Mouse (Mus musculus): Measurements from ENCODE around the gene Sh3bgrl2.

Gene Sh3bgrl2

DNA sequence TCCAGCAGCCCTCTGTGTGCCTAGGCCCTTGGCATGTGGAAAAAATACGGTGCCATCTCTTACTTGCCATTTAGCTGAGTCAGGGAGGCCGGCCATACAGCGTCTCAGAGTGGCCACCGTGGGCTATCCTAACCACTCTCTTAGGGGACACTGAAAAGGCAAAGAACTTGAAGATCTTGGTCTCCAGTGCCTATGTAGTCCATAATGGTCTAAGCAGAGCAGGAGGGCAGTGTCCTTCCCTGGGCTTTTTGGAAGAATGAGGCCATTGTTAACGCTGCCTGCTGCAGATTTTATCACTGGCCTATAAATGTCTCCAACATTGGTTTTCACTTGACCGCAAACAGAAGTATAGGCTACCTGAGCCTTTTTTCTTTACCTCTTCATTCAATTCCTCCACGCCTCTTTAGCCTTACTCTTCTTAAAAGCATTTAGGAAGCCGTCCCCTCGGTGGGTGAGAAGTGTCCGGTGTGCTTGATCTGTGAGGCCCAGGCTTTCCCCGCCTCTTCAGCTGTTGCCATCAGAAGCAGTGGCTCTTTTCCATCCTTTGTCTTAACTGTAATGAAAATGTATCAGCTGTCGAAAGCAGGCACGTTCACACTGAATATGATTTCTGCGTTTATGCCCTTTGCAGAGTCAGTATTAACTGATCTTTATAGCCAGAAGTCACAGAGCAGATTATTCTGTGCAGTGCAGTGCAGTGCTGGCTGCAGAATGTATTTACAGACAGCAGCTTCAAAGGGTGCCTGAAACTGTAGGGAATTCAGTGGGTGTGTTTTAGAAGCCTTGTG, 41.7 kb downstream of the Sh3bgrl2 start:
- no peak for DNase-seq (ENCODE audit: low spot score)

DNA sequence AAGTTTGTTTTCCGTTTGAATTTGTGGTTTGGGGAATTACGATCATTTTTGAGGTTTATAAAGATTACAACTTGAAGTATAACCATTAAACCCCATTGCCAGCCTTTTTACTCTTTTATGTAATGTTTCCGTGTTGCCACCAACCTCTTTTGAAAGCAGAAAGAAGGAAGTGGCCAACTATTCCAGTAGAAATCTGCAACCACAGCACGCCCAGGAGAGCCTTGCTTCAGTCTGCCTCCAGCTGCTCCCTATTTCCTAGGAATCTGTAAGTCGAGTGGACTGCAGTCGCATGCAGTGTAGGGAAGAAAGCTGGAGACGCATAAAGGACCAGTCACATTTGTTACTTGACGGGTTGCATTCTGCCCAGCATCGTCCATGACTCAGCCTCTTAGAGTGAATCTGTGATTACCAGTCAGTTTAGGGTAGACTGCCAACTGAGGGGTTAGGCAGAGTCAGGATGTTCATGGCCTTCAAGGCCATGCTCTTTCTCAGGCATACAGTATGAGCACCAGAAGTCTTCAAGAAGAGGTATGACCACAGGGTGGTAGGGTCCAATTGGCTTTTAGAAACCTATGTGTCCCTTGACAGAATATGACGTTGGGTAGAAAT, 43.8 kb downstream of the Sh3bgrl2 start:
- DNase-seq (ENCODE audit: low spot score): no peak

DNA sequence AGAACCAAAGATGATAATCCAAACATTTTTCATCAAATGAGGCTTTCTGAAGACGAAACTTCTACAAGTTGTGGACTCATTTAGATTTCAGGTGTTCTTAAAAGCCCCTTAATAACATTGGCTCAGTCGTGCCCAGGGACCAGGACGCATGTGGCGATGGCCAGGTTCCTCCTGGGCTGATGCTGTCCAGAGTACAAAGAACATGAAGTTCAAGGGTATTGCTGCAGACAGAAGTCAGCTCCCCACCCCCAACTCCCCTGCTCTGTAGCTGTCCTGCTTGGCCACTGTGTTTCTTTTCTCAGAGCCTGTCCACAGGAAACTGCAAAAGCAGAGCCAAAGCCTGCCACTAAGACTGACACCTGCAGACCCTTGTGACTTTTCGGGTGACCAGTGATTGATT, 45.7 kb downstream of the Sh3bgrl2 start:
- DNase-seq (ENCODE audit: low spot score): no peak

DNA sequence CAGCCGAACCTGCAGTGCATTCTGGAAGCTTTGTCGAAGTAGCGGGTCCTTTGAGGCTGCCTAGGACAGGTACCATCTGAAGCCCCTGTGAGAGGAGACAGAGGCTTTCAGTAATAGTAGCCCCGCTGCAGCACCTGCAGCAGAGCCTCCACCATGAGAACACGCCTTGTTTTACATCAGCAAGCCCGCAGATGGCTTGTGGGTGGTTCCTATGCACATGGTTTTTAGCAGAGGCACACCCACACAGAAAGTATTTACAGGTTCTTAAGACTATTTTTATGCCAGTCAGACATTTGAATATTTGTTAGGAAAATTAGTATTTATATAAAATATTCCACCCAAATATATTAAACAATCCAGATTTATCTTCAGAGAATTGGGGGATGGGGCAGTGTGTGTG, 48.0 kb downstream of the Sh3bgrl2 start:
- DNase-seq (ENCODE audit: low spot score): no peak

DNA sequence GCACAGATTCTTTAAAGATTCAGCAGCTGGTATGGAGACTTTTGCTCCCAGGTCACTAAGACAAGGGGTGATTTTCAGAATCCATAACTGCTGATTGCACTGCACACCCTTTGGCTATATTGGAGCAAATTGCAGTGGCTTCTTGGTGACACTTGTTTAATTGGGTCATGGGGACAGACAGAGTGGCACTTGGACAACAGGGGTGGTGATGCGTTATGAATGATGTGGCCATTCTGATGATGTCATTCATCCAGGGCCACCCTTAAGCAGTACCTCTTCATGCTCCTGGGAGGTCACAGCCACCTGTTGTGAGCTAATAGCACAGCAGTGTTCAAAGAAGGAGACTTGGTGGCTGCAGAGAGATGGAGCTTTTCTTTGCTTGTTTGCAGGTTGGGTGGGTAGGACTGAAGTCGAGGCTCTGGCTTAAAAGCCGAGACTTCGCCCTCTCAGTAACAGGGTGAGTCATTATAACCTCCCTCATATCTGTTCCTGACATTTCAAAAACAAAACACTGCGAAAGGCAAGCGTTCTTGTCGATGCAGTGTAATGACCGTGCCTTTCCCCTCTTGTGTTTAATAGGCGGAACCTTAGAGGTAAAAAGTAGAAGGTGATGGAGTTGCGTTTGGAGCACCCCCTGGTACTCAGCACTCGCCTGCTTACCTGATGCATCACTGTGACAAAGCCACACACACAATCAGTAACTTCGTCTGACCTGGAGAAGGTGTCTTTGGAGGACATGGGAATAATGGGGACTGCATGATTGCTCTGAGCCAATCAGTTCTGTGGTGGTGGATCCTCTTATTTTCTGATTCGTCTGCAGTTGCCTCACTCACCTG, 48.7 kb downstream of the Sh3bgrl2 start:
- no peak for DNase-seq (ENCODE audit: low spot score)

GRCm38 (mm10) chr9:83598047-83598446, 49.9 kb downstream of the Sh3bgrl2 start:
- DNase-seq (ENCODE audit: low spot score): no peak

DNA sequence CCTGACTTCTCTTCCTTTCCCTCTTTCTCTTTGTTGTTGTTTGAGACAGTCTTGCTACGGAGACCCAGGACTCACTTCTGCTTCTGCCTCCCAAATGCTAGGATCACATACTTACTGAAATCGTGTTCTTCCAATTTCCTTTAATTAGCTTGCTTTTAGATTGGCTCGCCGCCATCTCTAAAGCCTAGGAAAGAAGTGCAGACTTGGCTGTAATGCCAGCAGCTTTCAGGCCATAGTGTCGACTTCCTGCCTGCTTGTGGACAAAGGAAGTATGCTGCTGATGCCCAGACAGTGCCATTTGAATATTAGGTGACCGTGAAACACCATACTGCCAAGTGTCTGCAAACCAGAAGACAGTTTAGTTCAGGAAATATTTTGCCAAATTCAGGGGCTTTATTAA, 51.4 kb downstream of the Sh3bgrl2 start:
- DNase-seq (ENCODE audit: low spot score): peak; percentile 29

- DNase-seq (ENCODE audit: low spot score): no peak
Measured at GRCm38 (mm10) chr9:83600286-83601048, 52.3 kb downstream of the Sh3bgrl2 start.

- DNase-seq (ENCODE audit: low spot score): no peak
Measured at GRCm38 (mm10) chr9:83602176-83602770, 54.1 kb downstream of the Sh3bgrl2 start.

- DNase-seq (ENCODE audit: low spot score): peak; percentile 32
Measured at GRCm38 (mm10) chr9:83603159-83603558, 55.0 kb downstream of the Sh3bgrl2 start.

- no peak for DNase-seq (ENCODE audit: low spot score)
Measured at GRCm38 (mm10) chr9:83605886-83606640, 57.9 kb downstream of the Sh3bgrl2 start.

GRCm38 (mm10) chr9:83608135-83608534, 60.0 kb downstream of the Sh3bgrl2 start:
- DNase-seq (ENCODE audit: low spot score): no peak

DNA sequence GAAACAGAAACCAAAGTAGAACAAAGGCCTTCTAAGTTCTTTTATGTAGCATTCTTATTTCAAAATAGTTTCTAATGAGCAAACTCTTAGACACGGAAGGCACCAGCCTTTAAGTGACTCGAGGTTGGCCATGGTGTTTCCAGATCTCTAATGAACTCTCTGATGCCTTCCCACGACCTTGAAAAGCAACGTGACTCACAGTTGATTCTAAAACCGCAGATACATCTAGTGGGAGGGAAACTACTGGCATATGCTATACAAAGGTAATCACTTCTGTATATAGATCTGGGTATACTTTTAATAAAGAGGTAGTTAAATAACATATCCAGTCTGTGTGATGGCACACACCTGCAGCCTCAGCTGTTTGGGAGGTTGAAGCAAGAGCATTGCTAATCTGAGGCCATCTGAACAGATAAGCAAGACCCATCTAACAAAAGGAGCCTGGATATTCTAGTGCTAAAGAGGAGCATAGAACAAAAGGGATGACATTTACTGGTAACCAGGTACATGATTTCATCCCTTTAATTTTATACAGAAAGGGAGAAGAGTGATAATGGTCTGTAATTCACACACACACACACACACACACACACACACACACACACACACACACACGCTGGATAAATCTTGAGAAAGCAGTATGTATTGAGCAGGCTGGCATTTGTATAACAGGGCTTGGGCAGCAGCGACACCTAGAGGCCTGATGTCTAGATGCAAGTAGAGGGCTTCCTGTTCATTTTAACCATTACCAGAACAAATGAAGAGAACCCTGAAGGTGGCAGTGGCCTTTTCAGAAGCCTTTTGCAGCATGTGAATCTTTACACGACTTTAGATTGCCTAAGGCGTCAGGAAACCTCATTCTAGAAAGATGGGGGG, 61.5 kb downstream of the Sh3bgrl2 start:
- DNase-seq (ENCODE audit: low spot score): peak; percentile 71

GRCm38 (mm10) chr9:83615912-83616585, 67.9 kb downstream of the Sh3bgrl2 start:
- DNase-seq (ENCODE audit: low spot score): no peak

GRCm38 (mm10) chr9:83616586-83617081, 68.5 kb downstream of the Sh3bgrl2 start:
- no peak for DNase-seq (ENCODE audit: low spot score)

GRCm38 (mm10) chr9:83623455-83623854, 75.3 kb downstream of the Sh3bgrl2 start:
- DNase-seq (ENCODE audit: low spot score): no peak

DNA sequence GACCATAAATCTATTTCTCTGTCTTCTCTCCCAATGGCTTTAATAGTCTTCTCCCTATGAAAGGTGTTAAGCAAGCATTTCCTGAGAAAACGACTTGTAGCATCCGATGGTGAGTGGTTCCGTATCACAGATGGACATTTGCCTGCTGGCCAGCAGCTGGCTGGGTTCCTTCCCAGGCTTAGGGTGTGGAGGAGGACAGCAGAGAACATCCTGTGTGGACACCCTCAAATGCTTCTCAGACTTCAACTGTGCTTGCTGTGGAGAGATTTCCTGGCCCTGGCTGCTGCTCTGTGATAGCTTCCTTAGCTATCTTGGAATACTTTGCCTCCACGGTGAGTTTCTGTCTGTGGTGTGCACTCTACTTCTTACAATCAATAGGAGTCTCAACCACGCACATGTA, 76.1 kb downstream of the Sh3bgrl2 start:
- DNase-seq (ENCODE audit: low spot score): no peak

GRCm38 (mm10) chr9:83625085-83625484, 77.0 kb downstream of the Sh3bgrl2 start:
- DNase-seq (ENCODE audit: low spot score): no peak
